Mouse (Mus musculus) macrophage (primary cell): ENCODE measurements around the gene R3hdm4. TPM values are rescaled to one million over a fixed set of nuclear protein-coding genes. Genes with fewer than 3 reads are reported as not detected.

Experiments
- H3K27ac ChIP-seq: fragments of 350-480 bp; formaldehyde crosslinking; 2 replicates; pipeline ENCODE4 v1.9.0; 2021
- H3K36me3 ChIP-seq: fragments of 350-480 bp; formaldehyde crosslinking; 2 replicates; pipeline ENCODE4 v1.9.0; 2021; ENCODE audit errors: inconsistent target
- H3K4me3 ChIP-seq: fragments of 350-480 bp; formaldehyde crosslinking; 2 replicates; pipeline ENCODE4 v1.9.0; 2021; ENCODE audit errors: inconsistent target
- H3K79me2 ChIP-seq: fragments of 350-480 bp; formaldehyde crosslinking; 2 replicates; pipeline ENCODE4 v1.9.0; 2021; ENCODE audit errors: inconsistent target
- WGBS: methylation state at CpG from one replicate; pipeline ENCODE4 v1.1.7; 2026; ENCODE audit warnings: inconsistent platforms; ENCODE audit not compliant: missing documents; 5-methylcytosine and 5-hydroxymethylcytosine counted together
- polyA plus RNA-seq: library from polyadenylated mRNA; stranded (reverse); fragments of 250-400 nt; gene quantifications from 3 replicates; pipeline ENCODE4 v1.2.4, GENCODE M21; 2018; ENCODE audit warnings: inconsistent platforms

Gene R3hdm4
- polyA plus RNA-seq, 1 experiment from 2014 or later: 41.6 TPM

DNA sequence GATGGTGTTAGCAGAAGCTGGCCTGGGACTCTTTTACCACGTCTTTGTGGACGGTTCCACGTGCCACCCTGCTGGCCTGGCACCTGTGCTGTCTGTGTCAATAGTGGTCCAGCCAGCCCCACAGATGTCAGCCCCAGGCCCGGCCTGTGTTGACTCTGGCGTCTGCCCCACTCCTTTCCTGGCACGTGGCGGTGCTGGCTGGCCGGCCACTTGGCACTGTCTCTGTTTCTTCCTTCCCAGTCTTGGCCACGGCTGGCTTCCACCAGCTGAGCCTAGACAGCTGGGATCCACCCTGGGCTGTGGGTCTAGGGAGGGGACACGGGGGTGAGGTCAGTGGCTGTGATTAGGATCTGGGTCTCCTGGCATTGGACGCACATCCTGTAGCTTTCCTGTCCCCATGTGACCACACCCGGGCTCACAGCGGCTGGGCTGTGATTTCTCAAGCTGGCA lies 13.3 kb upstream of the R3hdm4 start:
- WGBS: 40% methylated on average over 13 of the region's 13 CpGs
- H3K36me3 ChIP-seq: peaks cover 11% of the 10 kb centered on the region; the same call in 1 of the 2 replicates
- H3K27ac ChIP-seq: peak overlapping the region; percentile 46
- H3K4me3 ChIP-seq: no peak overlapping the region
- peaks cover 99% of the 10 kb centered on the region for H3K79me2 ChIP-seq

DNA sequence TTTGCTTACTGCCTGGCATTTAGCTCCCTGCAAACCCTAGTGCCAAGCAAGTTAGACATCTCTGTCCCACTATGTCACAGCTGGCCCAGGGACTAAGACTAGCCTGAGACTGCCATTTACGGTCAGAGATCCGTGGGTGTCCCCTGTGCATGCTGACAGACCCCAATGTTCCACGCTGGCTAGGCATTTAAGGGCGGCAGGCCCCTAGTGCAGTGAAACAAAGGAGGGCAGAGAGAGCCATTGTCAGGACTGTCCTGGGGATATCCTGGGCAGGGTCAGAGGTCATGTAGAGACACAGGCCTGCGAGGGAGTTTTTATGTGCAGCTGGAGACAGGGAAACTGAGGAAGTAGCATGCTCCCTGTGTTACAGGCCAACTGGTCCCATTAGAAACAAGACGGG lies 12.9 kb upstream of the R3hdm4 start:
- H3K79me2 ChIP-seq: peaks cover 99% of the 10 kb centered on the region
- WGBS: 85% methylated on average over 6 of the region's 6 CpGs
- H3K4me3 ChIP-seq: no peak overlapping the region
- peak overlapping the region; percentile 46 for H3K27ac ChIP-seq
- H3K36me3 ChIP-seq: peaks cover 11% of the 10 kb centered on the region; the same call in 1 of the 2 replicates

DNA sequence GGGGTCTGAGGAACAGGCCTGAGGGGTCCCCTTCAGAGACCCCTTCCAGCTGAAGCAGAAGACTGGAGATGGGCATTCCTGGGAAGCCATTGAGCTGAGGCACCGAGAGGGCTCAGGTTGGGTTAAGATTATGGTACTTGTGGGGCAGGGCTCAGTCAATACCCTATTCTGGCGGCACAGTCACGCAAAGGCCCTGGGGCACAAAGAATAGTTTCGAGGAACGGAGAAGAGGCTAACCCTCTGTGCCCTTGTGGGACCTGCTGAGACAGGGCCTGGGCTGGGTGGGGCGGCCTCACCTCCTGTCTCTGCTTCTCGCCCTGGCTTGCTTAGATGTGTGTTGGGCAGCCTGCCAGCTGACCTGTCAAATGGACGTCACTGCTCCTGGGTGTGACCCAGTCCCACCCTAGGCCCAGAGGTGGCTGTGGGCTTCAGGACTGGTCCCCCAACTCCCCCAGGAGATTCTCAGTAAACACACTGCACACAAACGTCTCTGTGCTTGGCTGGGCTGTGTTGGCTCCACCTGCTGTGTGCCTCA lies 12.2 kb upstream of the R3hdm4 start:
- peaks cover 11% of the 10 kb centered on the region; the same call in 1 of the 2 replicates for H3K36me3 ChIP-seq

DNA sequence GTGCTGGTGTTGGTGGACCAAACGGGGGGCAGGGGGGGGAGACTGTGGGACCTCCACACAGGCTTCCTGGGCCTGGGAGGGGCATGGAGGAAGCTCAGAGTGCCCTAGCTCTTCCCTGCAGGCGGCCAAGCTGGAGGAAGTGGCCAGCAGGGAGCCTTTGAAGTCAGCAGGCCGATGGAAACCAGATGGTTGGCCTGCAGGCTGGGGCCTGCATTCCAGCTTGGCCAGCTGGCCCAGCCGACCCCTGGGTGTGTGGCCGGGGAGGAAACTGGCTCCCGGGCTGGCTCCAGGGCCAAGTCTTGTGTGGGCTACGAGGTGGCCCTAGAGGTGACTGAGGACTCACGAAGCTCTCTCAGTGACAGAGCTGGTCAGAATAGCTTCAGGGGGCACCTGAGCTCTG lies 11.7 kb upstream of the R3hdm4 start:
- H3K4me3 ChIP-seq: no peak overlapping the region
- 39% methylated on average over 8 of the region's 8 CpGs for WGBS
- H3K27ac ChIP-seq: peak overlapping the region; percentile 46
- H3K79me2 ChIP-seq: peaks cover 99% of the 10 kb centered on the region
- H3K36me3 ChIP-seq: peaks cover 11% of the 10 kb centered on the region; the same call in 1 of the 2 replicates

More for the DNA sequence above, 12.2 kb upstream of the R3hdm4 start:
- peaks cover 99% of the 10 kb centered on the region for H3K79me2 ChIP-seq
- peak overlapping the region; percentile 46 for H3K27ac ChIP-seq
- WGBS: 93% methylated on average over 9 of the region's 9 CpGs
- H3K4me3 ChIP-seq: no peak overlapping the region

DNA sequence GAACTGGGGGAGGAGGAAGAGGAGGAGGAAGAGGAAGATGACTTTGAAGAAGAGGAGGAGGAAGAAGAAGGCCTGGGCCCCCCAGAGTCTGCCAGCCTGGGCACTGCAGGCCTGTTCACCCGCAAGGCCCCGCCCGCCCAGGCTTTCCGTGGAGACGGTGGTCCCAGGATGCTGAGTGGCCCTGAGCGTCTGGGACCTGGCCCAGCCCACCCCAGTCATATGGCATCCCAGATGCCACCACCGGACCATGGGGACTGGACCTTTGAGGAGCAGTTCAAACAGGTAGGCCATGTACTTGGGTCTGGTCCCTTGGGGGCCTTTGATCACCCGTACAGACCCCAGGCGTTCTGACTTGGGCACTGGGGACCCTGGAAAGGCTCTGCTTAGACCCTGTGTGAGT lies 10.8 kb upstream of the R3hdm4 start:
- H3K36me3 ChIP-seq: peaks cover 11% of the 10 kb centered on the region; the same call in 1 of the 2 replicates
- H3K79me2 ChIP-seq: peaks cover 99% of the 10 kb centered on the region
- H3K27ac ChIP-seq: no peak overlapping the region
- no peak overlapping the region for H3K4me3 ChIP-seq
- WGBS: 95% methylated on average over 8 of the region's 9 CpGs

DNA sequence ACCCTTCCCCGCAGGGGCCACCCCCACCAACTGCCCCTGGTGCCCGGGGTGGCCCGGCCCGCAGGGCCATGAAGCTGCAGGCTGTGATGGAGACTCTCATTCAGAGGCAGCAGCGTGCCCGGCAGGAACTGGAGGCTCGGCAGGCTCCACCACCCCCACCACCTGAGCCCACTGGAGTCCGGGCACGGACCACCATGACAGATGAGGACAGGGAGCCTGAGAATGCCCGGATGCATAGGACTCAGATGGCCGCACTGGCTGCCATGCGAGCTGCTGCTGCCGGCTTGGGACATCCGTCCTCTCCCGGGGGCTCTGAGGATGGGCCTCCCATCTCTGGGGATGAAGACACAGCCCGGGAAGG lies 9.8 kb upstream of the R3hdm4 start:
- H3K36me3 ChIP-seq: peaks cover 11% of the 10 kb centered on the region; the same call in 1 of the 2 replicates
- whole genome bisulfite sequencing: 91% methylated on average over 16 of the region's 16 CpGs
- no peak overlapping the region for H3K4me3 ChIP-seq
- H3K27ac ChIP-seq: no peak overlapping the region
- H3K79me2 ChIP-seq: peaks cover 89% of the 10 kb centered on the region

DNA sequence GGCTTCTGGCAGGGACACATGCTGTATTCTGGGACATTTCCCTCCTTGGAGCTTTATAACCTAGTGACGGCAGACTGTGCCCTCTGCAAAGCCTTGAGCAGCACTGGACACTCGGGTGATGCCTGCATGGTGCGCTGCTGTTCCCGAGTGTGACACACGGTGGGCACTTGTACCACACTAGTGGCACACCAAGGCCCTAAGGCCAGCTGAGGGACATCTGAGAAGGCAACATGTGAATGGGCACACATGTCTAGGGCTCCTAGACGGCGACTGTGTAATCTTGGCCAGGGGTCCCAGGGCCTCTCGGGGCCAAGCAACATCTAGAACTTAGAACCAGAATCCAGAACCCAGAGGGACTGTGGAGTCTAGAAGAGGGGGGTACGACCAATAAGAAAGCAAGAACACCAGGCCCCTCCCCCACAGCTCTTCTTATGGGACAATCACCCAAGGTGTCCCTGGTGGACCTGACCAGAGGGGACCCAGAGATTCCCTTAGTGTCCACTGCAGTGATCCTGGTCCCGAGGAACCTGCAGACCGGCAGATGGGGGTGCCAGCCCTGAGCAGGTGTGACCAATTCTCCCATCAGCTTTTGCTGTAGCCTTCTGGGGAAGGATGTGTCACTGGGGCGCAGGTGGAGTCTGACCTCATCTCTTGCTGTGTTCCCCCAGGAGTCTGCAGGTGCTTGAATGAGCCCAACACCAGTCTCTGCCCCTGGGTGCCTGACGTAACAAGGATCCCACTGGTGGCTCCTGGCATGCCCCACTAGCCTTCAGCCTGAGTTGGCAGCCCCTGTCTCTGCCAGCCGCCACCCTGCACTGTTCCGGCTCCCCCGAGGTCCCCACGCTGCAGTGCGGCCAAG lies 9.2 kb upstream of the R3hdm4 start:
- 87% methylated on average over 18 of the region's 18 CpGs for WGBS
- no peak overlapping the region for H3K4me3 ChIP-seq
- no peak overlapping the region for H3K27ac ChIP-seq
- peaks cover 83% of the 10 kb centered on the region for H3K79me2 ChIP-seq
- peaks cover 11% of the 10 kb centered on the region; the same call in 1 of the 2 replicates for H3K36me3 ChIP-seq

DNA sequence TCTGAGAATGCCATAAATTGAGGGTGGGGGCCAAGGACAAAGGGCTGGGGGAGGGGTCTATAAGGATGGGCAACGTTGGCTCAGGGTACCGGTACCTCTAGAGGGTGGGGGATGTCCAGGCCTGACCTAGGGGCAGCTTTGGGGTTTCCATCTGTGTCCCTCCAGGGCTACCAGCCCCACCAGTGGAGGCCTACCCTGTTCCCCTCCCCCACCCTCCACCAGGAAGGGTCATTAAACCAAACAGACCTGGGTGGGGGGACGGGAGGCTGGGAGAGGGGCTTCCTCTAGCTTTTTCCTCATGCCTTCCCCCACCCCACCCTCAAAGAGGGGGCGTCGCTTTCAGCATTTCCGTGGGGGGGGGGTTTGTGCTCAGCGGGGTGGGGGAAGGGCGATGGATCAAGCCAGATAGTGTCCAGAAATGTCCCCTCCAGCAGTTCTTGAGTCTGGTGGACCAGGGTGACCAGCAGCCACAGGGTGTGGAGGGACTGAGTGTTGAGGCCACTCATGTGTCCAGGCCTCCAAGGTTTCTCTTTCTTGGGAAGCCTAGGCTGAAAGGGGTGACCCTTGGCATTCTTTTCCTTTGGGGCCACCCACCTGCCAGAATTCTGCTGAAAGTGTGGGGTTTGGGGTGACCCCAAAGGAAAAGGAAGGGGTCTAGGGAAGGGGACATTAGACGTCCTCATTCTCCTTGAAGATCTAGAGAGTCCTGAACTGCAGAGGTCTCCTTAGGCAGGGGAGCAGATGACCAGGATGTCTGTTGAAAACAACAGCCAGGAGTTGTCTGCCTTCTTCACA lies 8.1 kb upstream of the R3hdm4 start:
- WGBS: 57% methylated on average over 4 of the region's 9 CpGs
- peaks cover 11% of the 10 kb centered on the region; the same call in 1 of the 2 replicates for H3K36me3 ChIP-seq
- H3K4me3 ChIP-seq: peak overlapping the region; percentile 82; the same call in 1 of the 2 replicates
- H3K27ac ChIP-seq: peak overlapping the region; percentile 41; the same call in 1 of the 2 replicates
- peaks cover 72% of the 10 kb centered on the region for H3K79me2 ChIP-seq

DNA sequence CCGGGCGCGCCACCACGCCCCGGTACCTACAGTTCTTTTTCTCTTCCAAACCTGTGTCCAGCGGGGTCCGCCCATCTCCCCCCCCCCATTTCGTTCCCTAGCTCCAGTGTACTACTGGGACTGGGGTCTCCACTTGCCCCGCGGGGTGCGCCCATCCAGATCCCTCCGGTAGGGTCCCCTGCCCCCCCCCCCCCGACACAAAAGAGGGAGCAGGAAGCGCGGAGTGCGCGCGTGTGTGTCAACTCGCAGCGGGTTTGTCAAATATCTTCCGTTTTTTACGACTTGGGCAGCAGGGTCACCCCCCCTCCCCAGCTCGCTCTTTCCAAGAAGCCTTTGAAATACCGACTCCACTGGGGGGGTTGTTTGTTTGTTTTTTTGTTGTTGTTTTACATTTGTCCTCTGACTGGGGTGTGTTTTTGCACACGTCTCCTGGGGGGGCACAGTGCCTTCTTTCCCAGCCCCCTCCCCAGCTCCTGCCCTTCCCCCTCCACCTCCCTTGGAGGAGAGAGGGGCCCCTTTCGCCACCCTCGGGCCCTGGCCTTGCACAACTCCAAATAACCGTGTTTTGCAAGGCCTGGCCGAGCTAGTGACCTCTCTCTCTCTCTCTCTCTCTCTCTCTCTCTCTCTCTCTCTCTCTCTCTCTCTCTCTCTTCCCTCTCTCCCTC lies 7.2 kb upstream of the R3hdm4 start:
- H3K79me2 ChIP-seq: peaks cover 62% of the 10 kb centered on the region
- under 1% methylated on average over 14 of the region's 29 CpGs for WGBS
- H3K27ac ChIP-seq: peak overlapping the region; percentile 91
- H3K36me3 ChIP-seq: peaks cover 3% of the 10 kb centered on the region; the same call in 1 of the 2 replicates
- peak overlapping the region; percentile 82 for H3K4me3 ChIP-seq

DNA sequence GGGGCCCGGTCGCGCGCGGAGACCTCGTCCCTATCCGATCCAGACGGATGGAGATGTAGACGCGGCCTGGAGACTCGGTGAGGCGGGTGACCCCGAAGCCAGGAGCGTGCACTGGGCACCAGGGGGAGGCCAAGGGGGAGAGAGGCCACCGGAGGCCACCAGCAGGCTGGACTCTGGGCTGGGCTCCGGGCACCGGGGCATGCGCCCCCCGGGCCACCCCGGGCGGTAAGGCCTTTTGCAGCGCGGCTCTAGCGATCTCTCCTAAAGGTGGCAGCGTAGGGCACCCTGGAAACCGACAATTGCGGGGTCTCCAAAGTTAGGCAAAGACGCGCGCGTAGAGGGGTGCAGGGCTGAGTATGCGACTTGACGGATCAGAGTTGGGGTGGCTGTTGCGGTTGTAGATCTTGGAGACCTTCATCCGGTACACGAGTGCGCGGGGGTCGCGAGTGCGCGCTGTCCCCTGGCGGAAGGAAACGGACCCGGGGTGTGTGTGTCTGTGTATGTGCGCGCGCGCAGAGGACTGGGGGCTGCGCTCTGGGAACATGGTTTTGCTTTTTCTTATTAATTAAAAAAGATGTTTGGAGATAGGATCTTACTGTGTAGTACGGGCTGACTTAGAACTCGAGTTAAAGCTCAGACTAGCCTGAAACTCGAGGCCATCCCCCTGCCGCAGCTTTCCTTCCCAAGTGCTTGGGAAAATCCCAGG lies 6.5 kb upstream of the R3hdm4 start:
- peak overlapping the region; percentile 82 for H3K4me3 ChIP-seq
- peaks cover 55% of the 10 kb centered on the region for H3K79me2 ChIP-seq
- 0 out of 2 replicates have a peak, but pooled peaks cover 3% of the 10 kb centered on the region for H3K36me3 ChIP-seq
- H3K27ac ChIP-seq: peak overlapping the region; percentile 91
- under 1% methylated on average over 50 of the region's 54 CpGs for WGBS

DNA sequence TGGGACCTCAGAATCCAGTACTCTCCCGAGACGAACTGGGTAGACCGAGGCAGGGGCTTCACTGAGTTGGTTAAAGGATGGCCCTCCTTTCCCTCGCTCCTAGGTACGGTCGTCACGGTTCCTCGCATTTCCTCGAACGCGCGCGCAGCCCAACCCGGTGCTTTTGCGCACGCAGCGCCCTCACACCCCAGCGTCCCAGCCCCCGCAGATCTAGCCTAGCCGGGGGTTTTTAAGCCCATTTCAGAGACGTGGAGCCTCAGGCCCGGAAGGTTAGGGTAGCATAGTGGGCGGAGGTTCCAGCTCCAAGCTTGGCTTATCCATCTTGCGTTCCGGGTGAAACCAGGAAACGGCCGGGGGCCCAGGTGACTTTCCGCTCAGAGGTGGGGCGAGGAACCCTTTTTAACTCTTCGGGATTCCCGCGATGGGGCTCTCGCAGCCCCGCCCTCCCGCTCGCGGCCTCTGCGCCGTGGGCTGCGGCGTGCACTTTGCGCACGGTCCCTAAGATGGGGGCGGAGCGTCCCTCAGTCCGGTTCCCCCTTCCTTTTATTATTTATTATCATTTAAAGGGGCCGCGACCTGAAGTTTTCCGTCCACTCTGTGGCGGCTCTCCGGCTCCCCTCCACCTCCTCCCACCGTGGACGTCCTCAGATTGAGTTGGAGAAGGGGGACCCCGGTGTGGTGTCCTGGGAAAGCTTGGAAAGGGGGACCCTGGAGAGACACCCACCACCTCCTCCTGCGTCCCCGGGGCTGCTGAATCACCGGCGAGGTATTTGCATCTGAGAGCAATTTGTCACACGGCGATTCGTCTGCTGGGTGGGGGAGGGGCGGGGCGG lies 5.7 kb upstream of the R3hdm4 start, which contains the start of gene Arid3a:
Gene Arid3a (plus strand): TSS at position 553 of the 833 bp plus-strand sequence.
- H3K4me3 ChIP-seq: peak within 1 kb of the TSS; percentile 82
- peak within 1 kb of the TSS; percentile 91 for H3K27ac ChIP-seq
- H3K79me2 ChIP-seq: peaks cover 48% of the 10 kb centered on the region
- H3K36me3 ChIP-seq: no peaks in the 10 kb centered on the region
- WGBS: under 1% methylated on average over 63 of the region's 63 CpGs

DNA sequence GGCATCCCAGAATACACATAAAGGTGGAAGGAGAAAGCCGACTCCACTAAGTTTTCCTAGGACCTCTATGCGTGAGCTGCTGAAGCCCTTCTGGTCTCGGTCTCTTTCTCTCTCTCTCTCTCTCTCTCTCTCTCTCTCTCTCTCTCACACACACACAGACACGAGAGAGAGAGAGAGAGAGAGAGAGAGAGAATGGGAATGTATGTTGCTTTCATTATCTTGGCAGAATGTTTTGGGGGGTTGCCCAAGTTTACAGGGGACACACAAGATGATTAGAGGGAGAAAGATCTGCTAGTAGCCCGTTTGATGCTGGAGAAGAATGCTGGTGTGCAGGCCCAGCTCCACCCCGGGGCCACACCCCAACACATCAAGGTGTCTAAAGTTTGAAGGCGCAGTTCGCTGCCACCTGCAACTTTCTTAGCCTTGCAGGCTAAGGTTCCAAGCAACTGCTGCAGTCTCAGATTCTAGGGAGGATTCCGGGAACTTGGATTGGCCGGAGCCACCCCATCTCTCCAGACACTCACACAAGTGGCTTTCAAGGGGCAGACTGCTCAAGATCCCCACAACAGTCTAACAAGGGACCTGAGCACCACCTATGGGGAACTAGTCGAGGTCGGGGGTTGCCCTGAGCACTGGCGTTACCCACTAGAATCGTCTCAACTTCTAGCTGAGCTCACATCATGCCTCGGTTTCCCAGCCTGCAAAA lies 4.9 kb upstream of the R3hdm4 start:
- H3K36me3 ChIP-seq: no peaks in the 10 kb centered on the region
- H3K27ac ChIP-seq: peak overlapping the region; percentile 91
- peaks cover 40% of the 10 kb centered on the region for H3K79me2 ChIP-seq
- H3K4me3 ChIP-seq: peak overlapping the region; percentile 82
- 12% methylated on average over 11 of the region's 15 CpGs for whole genome bisulfite sequencing
